Mouse (Mus musculus) C2C12 (cell line): ENCODE data around the gene Ephb3. TPM values are rescaled to one million over a fixed set of nuclear protein-coding genes. Genes with fewer than 3 reads are reported as not detected.

Experiments used
- H3K27me3 ChIP-seq: one replicate; pipeline ENCODE4 v1.6.1; 2011; ENCODE audit not compliant: control insufficient read depth, insufficient read depth, insufficient read length
- H3K36me3 ChIP-seq: one replicate; pipeline ENCODE4 v1.6.1; 2011; ENCODE audit not compliant: control insufficient read depth, insufficient read depth
- H3K4me3 ChIP-seq: one replicate; pipeline ENCODE4 v1.5.1; 2011; ENCODE audit warnings: mild to moderate bottlenecking, control low read depth; ENCODE audit not compliant: poor library complexity, insufficient read depth, severe bottlenecking
- H3K79me2 ChIP-seq: one replicate; pipeline ENCODE4 v1.6.1; 2011; ENCODE audit not compliant: control insufficient read depth, insufficient read depth
- H3K79me3 ChIP-seq: one replicate; pipeline ENCODE4 v1.6.1; 2011; ENCODE audit warnings: low read depth, control low read depth
- H3ac ChIP-seq: one replicate; pipeline ENCODE3; 2011; ENCODE audit warnings: low read depth; ENCODE audit not compliant: control insufficient read depth, insufficient read length
- CEBPB ChIP-seq: IDR thresholded peaks from one replicate; pipeline ENCODE4 v1.6.1; 2011; ENCODE audit warnings: low read depth, mild to moderate bottlenecking, control low read depth, moderate library complexity
- CTCF ChIP-seq: IDR thresholded peaks from one replicate; pipeline ENCODE4 v1.5.1; 2011; ENCODE audit not compliant: control insufficient read depth, insufficient read depth, insufficient read length
- FOSL1 ChIP-seq: IDR thresholded peaks from one replicate; pipeline ENCODE4 v1.8.0; 2011; ENCODE audit warnings: mild to moderate bottlenecking, low read length; ENCODE audit not compliant: poor library complexity, insufficient read depth, severe bottlenecking
- MAX ChIP-seq: IDR thresholded peaks from one replicate; pipeline ENCODE4 v1.6.1; 2011; ENCODE audit warnings: mild to moderate bottlenecking, control low read depth
- MYOD1 ChIP-seq: IDR thresholded peaks from one replicate; pipeline ENCODE4 v1.6.1; 2011; ENCODE audit warnings: low read depth; ENCODE audit not compliant: control insufficient read depth, insufficient read length
- MYOG ChIP-seq: IDR thresholded peaks from one replicate; pipeline ENCODE4 v1.6.1; 2011; ENCODE audit not compliant: control insufficient read depth, insufficient read length; ENCODE audit errors: extremely low read depth
- USF1 ChIP-seq: IDR thresholded peaks from one replicate; pipeline ENCODE4 v1.6.1; 2011; ENCODE audit warnings: low read depth, mild to moderate bottlenecking, control low read depth, moderate library complexity
- polyA plus RNA-seq: library from polyadenylated mRNA; unstranded; fragments of >200 nt; fragmentation: generic; extraction: Trizol; gene quantifications from one replicate; pipeline ENCODE4 v1.2.1, GENCODE M21; 2012; ENCODE audit warnings: missing spikeins

Ephb3 gene
- polyA plus RNA-seq, 1 experiment, result 5.0 TPM

GRCm38 (mm10) chr16:21198006-21198405 is 6.5 kb upstream of the Ephb3 start:
- Histone ChIP-seq H3K27me3 (peaks cover 26% of the 10 kb centered on the region), H3ac (no peak overlapping the region), H3K4me3 (no peak overlapping the region), H3K36me3 (no peaks in the 10 kb centered on the region), H3K79me3 (no peaks in the 10 kb centered on the region), H3K79me2 (no peaks in the 10 kb centered on the region)
- TF ChIP-seq CTCF (no peak), CEBPB (no peak), MAX (no peak), MYOD1 (no peak)

DNA sequence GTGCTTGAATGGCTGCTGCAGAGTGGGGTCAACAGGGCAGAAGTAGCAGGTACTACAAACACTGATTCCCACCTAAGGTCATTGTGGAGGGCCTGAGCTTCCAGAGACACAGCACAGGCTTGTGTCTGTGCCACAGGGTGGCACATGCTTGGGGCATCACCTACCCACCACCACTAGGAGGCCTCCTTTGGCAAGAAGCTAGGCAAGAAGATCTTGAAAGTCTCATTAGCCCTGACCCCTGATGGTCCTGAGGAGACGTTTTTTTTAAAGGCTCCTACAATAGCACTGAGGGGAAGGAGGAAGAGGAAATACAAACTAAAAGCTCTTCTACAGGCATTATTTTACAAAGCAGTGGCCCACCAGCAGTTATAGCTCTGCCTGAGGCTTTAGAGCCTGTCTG is 6.0 kb upstream of the Ephb3 start:
- TF ChIP-seq FOSL1 (no peak), CTCF (peak; percentile 40)
- Histone ChIP-seq H3K79me2 (no peaks in the 10 kb centered on the region), H3K4me3 (no peak overlapping the region), H3K79me3 (no peaks in the 10 kb centered on the region), H3K36me3 (no peaks in the 10 kb centered on the region), H3K27me3 (peaks cover 27% of the 10 kb centered on the region), H3ac (no peak overlapping the region)

DNA sequence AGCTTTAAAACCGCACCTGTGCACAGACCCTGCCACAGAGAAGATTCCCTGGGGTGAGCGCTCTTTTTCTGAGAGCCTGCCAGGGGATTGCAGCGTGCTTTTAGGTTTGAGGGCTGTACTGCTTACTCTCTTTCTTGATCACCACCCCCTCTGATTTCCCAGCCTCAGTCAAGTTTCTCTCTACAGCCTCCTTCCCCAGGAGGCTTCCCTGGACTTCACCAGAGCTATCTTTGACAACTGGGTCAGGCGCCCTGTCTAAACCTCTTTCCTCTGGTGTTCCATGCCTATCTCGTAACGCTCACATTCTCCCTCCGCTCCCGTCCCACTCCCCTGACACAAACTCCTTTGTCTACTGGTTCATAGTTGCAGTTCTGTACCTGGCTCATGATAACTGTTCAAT is 5.1 kb upstream of the Ephb3 start:
- no peak for TF ChIP-seq USF1
- TF ChIP-seq MYOG, result no peak
- no peak for TF ChIP-seq MYOD1
- no peak for TF ChIP-seq MAX
- TF ChIP-seq FOSL1, result no peak
- no peak for TF ChIP-seq CEBPB
- no peak for TF ChIP-seq CTCF
- Histone ChIP-seq H3K27me3 (peaks cover 24% of the 10 kb centered on the region), H3ac (no peak overlapping the region), H3K36me3 (no peaks in the 10 kb centered on the region), H3K79me2 (no peaks in the 10 kb centered on the region), H3K79me3 (no peaks in the 10 kb centered on the region), H3K4me3 (no peak overlapping the region)

- Histone ChIP-seq H3K4me3 (no peak overlapping the region), H3ac (no peak overlapping the region), H3K36me3 (no peaks in the 10 kb centered on the region), H3K27me3 (peaks cover 17% of the 10 kb centered on the region), H3K79me3 (peaks cover 4% of the 10 kb centered on the region), H3K79me2 (no peaks in the 10 kb centered on the region)
- TF ChIP-seq CEBPB (no peak), USF1 (no peak), MAX (no peak), MYOG (no peak), FOSL1 (no peak), MYOD1 (no peak), CTCF (no peak)
These were observed 1.8 kb upstream of the Ephb3 start for GRCm38 (mm10) chr16:21202731-21203130.

- TF ChIP-seq CEBPB (no peak), MYOG (no peak), CTCF (no peak), FOSL1 (no peak), MYOD1 (no peak), USF1 (no peak), MAX (no peak)
- H3K27me3 ChIP-seq, result peaks cover 11% of the 10 kb centered on the region
- H3K4me3 ChIP-seq, result peak overlapping the region; percentile 63
- no peaks in the 10 kb centered on the region for H3K36me3 ChIP-seq
- H3K79me3 ChIP-seq, result peaks cover 4% of the 10 kb centered on the region
- H3ac ChIP-seq, result peak overlapping the region; percentile 63
- no peaks in the 10 kb centered on the region for H3K79me2 ChIP-seq
These were observed 735 bp downstream of the Ephb3 start for GRCm38 (mm10) chr16:21205093-21205886.

DNA sequence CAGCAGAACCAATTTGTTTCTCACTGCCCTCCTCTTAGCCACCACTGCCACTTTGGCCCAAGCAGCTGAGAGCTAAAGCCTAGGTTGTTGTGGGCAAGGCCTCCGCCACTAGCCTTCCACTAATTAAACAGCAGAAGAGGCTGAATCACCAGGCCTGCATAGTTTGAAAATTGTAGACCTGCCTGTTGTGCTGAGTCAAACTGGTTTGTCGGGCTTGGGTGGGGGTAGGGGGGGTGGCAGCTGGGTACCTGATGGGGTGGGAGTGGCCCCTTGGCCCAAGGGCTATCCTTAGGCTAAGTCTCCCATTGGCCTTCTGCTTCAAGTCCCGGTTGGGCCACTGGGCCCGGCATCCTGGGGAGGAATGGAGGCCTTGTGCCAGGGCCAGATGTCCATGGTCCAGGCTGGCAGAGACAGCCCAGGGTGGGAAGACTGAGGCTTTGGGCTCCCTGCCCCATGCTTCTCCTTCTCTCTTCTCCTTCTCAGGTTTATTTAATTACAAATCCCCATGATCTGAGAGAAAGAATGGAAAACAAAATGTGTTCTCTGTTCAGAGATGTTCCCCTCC is 3.5 kb downstream of the Ephb3 start:
- Histone ChIP-seq H3K36me3 (no peaks in the 10 kb centered on the region), H3ac (no peak overlapping the region), H3K4me3 (no peak overlapping the region), H3K79me3 (peaks cover 4% of the 10 kb centered on the region), H3K79me2 (peaks cover 8% of the 10 kb centered on the region), H3K27me3 (no peaks in the 10 kb centered on the region)
- TF ChIP-seq CEBPB, result no peak
- TF ChIP-seq MYOD1, result no peak
- no peak for TF ChIP-seq USF1
- TF ChIP-seq MAX, result no peak
- TF ChIP-seq MYOG, result no peak
- TF ChIP-seq FOSL1, result no peak
- TF ChIP-seq CTCF, result no peak
